Mouse (Mus musculus): ENCODE measurements around the gene Plxna4. TPM values are rescaled to one million over a fixed set of nuclear protein-coding genes. Genes with fewer than 3 reads are reported as not detected.
A peak's percentile ranks its signal among the peaks of the same experiment; 100 is the strongest.

The Plxna4 gene
- total RNA-seq, 2 experiments from 2014 or later = 105 to 108 TPM

- DNase-seq (ENCODE audit: low spot score in 2 of 2) = peak in 1 of 2 experiments; percentile 50
Observed at GRCm38 (mm10) chr6:32409625-32410024, 178.4 kb downstream of the Plxna4 start.

- DNase-seq (ENCODE audit: low spot score in 2 of 2) = no peak
Observed at GRCm38 (mm10) chr6:32407574-32408185, 180.3 kb downstream of the Plxna4 start.

GRCm38 (mm10) chr6:32406316-32407095, 181.5 kb downstream of the Plxna4 start:
- DNase-seq (ENCODE audit: low spot score in 2 of 2) = peak; percentile 53 to 82

GRCm38 (mm10) chr6:32402560-32403235, 185.3 kb downstream of the Plxna4 start:
- no peak for DNase-seq (ENCODE audit: low spot score in 2 of 2)

GRCm38 (mm10) chr6:32398261-32398660, 189.7 kb downstream of the Plxna4 start:
- peak in 1 of 2 experiments; percentile 29 for DNase-seq (ENCODE audit: low spot score in 2 of 2)

- DNase-seq (ENCODE audit: low spot score in 2 of 2) = peak; percentile 42 to 75
Observed at GRCm38 (mm10) chr6:32397133-32397730, 190.8 kb downstream of the Plxna4 start.

- no peak for DNase-seq (ENCODE audit: low spot score in 2 of 2)
Observed at GRCm38 (mm10) chr6:32395415-32395814, 192.6 kb downstream of the Plxna4 start.

GRCm38 (mm10) chr6:32392262-32392661, 195.7 kb downstream of the Plxna4 start:
- no peak for DNase-seq (ENCODE audit: low spot score in 2 of 2)

- no peak for DNase-seq (ENCODE audit: low spot score in 2 of 2)
Observed at GRCm38 (mm10) chr6:32388276-32388675, 199.7 kb downstream of the Plxna4 start.

GRCm38 (mm10) chr6:32386915-32387314, 201.1 kb downstream of the Plxna4 start:
- DNase-seq (ENCODE audit: low spot score in 2 of 2) = no peak

- no peak for DNase-seq (ENCODE audit: low spot score in 2 of 2)
Observed at GRCm38 (mm10) chr6:32384937-32385336, 203.1 kb downstream of the Plxna4 start.

- DNase-seq (ENCODE audit: low spot score in 2 of 2) = no peak
Observed at GRCm38 (mm10) chr6:32384423-32384822, 203.6 kb downstream of the Plxna4 start.

GRCm38 (mm10) chr6:32381516-32381915, 206.5 kb downstream of the Plxna4 start:
- no peak for DNase-seq (ENCODE audit: low spot score in 2 of 2)

GRCm38 (mm10) chr6:32377181-32377580, 210.8 kb downstream of the Plxna4 start:
- DNase-seq (ENCODE audit: low spot score in 2 of 2) = no peak

- peak in 1 of 2 experiments; percentile 49 for DNase-seq (ENCODE audit: low spot score in 2 of 2)
Observed at GRCm38 (mm10) chr6:32373931-32374361, 214.0 kb downstream of the Plxna4 start.

- DNase-seq (ENCODE audit: low spot score in 2 of 2) = no peak
Observed at GRCm38 (mm10) chr6:32369092-32369491, 218.9 kb downstream of the Plxna4 start.

- DNase-seq (ENCODE audit: low spot score in 2 of 2) = no peak
Observed at GRCm38 (mm10) chr6:32368408-32368807, 219.6 kb downstream of the Plxna4 start.

GRCm38 (mm10) chr6:32364933-32365332, 223.1 kb downstream of the Plxna4 start:
- no peak for DNase-seq (ENCODE audit: low spot score in 2 of 2)

- no peak for DNase-seq (ENCODE audit: low spot score in 2 of 2)
Observed at GRCm38 (mm10) chr6:32363489-32364068, 224.4 kb downstream of the Plxna4 start.

- DNase-seq (ENCODE audit: low spot score in 2 of 2) = no peak
Observed at GRCm38 (mm10) chr6:32362421-32362820, 225.6 kb downstream of the Plxna4 start.

GRCm38 (mm10) chr6:32359675-32360074, 228.3 kb downstream of the Plxna4 start:
- DNase-seq (ENCODE audit: low spot score in 2 of 2) = no peak

Data from layer of hippocampus, adult 18-20 months (tissue).